Mouse (Mus musculus) stomach, embryonic 14.5 days (tissue): ENCODE measurements at regions not wholly inside any gene's neighbourhood (a gene's known extent, or its start where the extent isn't known, plus 50 kb on each side); places are given as distances from the start of the nearest gene placed in this dataset.

Experiments used
- ATAC-seq: fragments of 200-750 bp; cut with Nextera tagmentation; 2 replicates; pipeline ENCODE4 v1.8.0; 2017; ENCODE audit warnings: low read depth, moderate TSS enrichment; ENCODE audit not compliant: insufficient number of reproducible peaks, insufficient read depth, low FRiP score
- H3K27ac ChIP-seq: fragments of 300-500 bp; sonication (generic); 2 replicates; pipeline ENCODE4 v1.5.1; 2014; ENCODE audit warnings: mild to moderate bottlenecking, low read length, moderate library complexity, mixed read lengths
- H3K27me3 ChIP-seq: fragments of 300-500 bp; sonication (generic); 2 replicates; pipeline ENCODE4 v1.6.1; 2014; ENCODE audit warnings: low read length, control low read depth, mixed read lengths; ENCODE audit not compliant: control insufficient read depth, insufficient read depth
- H3K36me3 ChIP-seq: fragments of 300-500 bp; sonication (generic); 2 replicates; pipeline ENCODE4 v1.6.1; 2014; ENCODE audit warnings: mild to moderate bottlenecking, control low read depth, low read length, moderate library complexity, mixed read lengths; ENCODE audit not compliant: control insufficient read depth, insufficient read depth
- H3K4me1 ChIP-seq: fragments of 300-500 bp; sonication (generic); 2 replicates; pipeline ENCODE4 v1.6.1; 2014; ENCODE audit warnings: low read length, control low read depth, mixed read lengths; ENCODE audit not compliant: control insufficient read depth, insufficient read depth
- H3K4me2 ChIP-seq: fragments of 300-500 bp; sonication (generic); replicated peaks from 2 replicates; pipeline ENCODE4 v1.6.1; 2014; ENCODE audit warnings: low read depth, low read length, control low read depth
- H3K4me3 ChIP-seq: fragments of 300-500 bp; sonication (generic); 2 replicates; pipeline ENCODE4 v1.5.1; 2014; ENCODE audit warnings: low read depth, low read length, control low read depth
- H3K9ac ChIP-seq: fragments of 300-500 bp; sonication (generic); replicated peaks from 2 replicates; pipeline ENCODE4 v1.6.1; 2014; ENCODE audit warnings: low read depth, mild to moderate bottlenecking, control low read depth, low read length, moderate library complexity, mixed read lengths
- H3K9me3 ChIP-seq: fragments of 300-500 bp; sonication (generic); 2 replicates; pipeline ENCODE4 v1.6.1; 2016; ENCODE audit warnings: low read depth, low read length, control low read depth; ENCODE audit not compliant: control insufficient read depth
- WGBS: fragments of 180-500 bp; shearing (Covaris S2); extraction: QIAGEN DNeasy Blood & Tissue Kit; methylation state at CpG from one replicate; pipeline ENCODE4 v1.1.7; 2014; 5-methylcytosine and 5-hydroxymethylcytosine counted together

- peak; percentile 37; the same call in 1 of the 2 replicates for ATAC-seq
- WGBS, result 77% methylated on average over 3 of the region's 3 CpGs
- Histone ChIP-seq H3K36me3 (no peaks in the 10 kb centered on the region), H3K9ac (no peak overlapping the region), H3K4me3 (no peak overlapping the region), H3K4me1 (no peaks in the 10 kb centered on the region), H3K27me3 (no peaks in the 10 kb centered on the region), H3K27ac (no peak overlapping the region), H3K4me2 (no peak overlapping the region), H3K9me3 (peaks cover 3% of the 10 kb centered on the region; the same call in 1 of the 2 replicates)
Observed at GRCm38 (mm10) chr16:55612873-55613272, 225.8 kb downstream of the Nfkbiz start.

DNA sequence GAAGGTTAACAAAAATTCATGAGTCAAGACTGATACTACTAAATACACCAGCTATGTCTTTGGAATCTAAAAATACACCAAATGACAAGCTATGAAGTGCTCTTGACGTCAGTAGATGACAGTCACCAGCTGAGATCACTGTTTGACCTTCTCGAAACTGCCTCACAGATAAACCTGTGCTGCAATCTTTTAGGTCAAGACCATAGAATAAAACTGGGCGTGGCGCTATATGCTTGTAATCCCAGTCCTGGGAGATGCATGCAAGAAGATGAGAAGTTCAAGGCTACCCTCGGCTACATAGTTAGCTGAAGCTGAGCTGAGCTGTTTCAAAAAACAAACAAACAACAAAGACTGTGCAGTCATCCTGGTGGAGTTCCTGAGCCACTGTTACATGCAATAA lies 226.7 kb downstream of the Nfkbiz start:
- H3K4me3 ChIP-seq, result no peak overlapping the region
- no peak overlapping the region for H3K9ac ChIP-seq
- WGBS, result 84% methylated on average over 5 of the region's 5 CpGs
- ATAC-seq, result no peak
- H3K27ac ChIP-seq, result no peak overlapping the region
- H3K36me3 ChIP-seq, result no peaks in the 10 kb centered on the region
- no peaks in the 10 kb centered on the region for H3K4me1 ChIP-seq
- peaks cover 3% of the 10 kb centered on the region; the same call in 1 of the 2 replicates for H3K9me3 ChIP-seq
- no peaks in the 10 kb centered on the region for H3K27me3 ChIP-seq
- H3K4me2 ChIP-seq, result no peak overlapping the region

- Histone ChIP-seq H3K36me3 (no peaks in the 10 kb centered on the region), H3K4me2 (no peak overlapping the region), H3K27me3 (no peaks in the 10 kb centered on the region), H3K27ac (no peak overlapping the region), H3K4me1 (no peaks in the 10 kb centered on the region), H3K4me3 (no peak overlapping the region), H3K9me3 (peaks cover 3% of the 10 kb centered on the region; the same call in 1 of the 2 replicates), H3K9ac (no peak overlapping the region)
- no peak for ATAC-seq
- 83% methylated on average over 3 of the region's 3 CpGs for WGBS
Observed at GRCm38 (mm10) chr16:55611172-55611571, 227.5 kb downstream of the Nfkbiz start.

- no peak overlapping the region for H3K9ac ChIP-seq
- no peak for ATAC-seq
- H3K9me3 ChIP-seq, result peaks cover 3% of the 10 kb centered on the region; the same call in 1 of the 2 replicates
- no peaks in the 10 kb centered on the region for H3K4me1 ChIP-seq
- no peak overlapping the region for H3K4me2 ChIP-seq
- no peak overlapping the region for H3K4me3 ChIP-seq
- H3K27ac ChIP-seq, result no peak overlapping the region
- H3K36me3 ChIP-seq, result no peaks in the 10 kb centered on the region
- H3K27me3 ChIP-seq, result no peaks in the 10 kb centered on the region
- 84% methylated on average over 3 of the region's 3 CpGs for WGBS
Observed at GRCm38 (mm10) chr16:55608361-55608760, 230.3 kb downstream of the Nfkbiz start.

- H3K4me1 ChIP-seq, result no peaks in the 10 kb centered on the region
- H3K9ac ChIP-seq, result no peak overlapping the region
- no peak overlapping the region for H3K27ac ChIP-seq
- H3K4me2 ChIP-seq, result no peak overlapping the region
- whole genome bisulfite sequencing, result 76% methylated on average over 7 of the region's 7 CpGs
- H3K27me3 ChIP-seq, result no peaks in the 10 kb centered on the region
- H3K4me3 ChIP-seq, result no peak overlapping the region
- peaks cover 3% of the 10 kb centered on the region; the same call in 1 of the 2 replicates for H3K9me3 ChIP-seq
- H3K36me3 ChIP-seq, result no peaks in the 10 kb centered on the region
- no peak for ATAC-seq
Observed at GRCm38 (mm10) chr16:55606447-55607239, 232.1 kb downstream of the Nfkbiz start.

DNA sequence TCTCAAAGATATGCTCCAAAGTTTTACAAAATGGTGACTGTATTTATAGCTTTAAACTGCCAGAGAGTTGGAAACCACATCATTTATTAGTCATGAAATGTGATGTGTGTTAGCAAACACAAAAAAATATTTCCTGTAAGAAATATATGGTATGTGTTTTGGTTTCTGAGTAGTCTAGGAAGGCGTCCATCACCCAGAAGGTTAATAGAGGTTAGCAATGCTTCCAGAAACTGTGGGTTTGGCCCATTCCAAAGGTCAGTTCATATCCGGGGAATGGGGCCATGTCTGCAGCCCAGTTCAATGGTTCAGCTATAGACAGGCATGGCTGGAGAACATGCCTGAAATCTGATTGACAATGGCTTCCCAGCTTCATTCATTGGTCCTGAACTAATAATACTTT lies 235.1 kb downstream of the Nfkbiz start:
- H3K27me3 ChIP-seq, result no peaks in the 10 kb centered on the region
- ATAC-seq, result no peak
- no peak overlapping the region for H3K9ac ChIP-seq
- H3K4me3 ChIP-seq, result no peak overlapping the region
- no peaks in the 10 kb centered on the region for H3K9me3 ChIP-seq
- no peak overlapping the region for H3K27ac ChIP-seq
- H3K4me1 ChIP-seq, result no peaks in the 10 kb centered on the region
- H3K36me3 ChIP-seq, result no peaks in the 10 kb centered on the region
- WGBS, result 69% methylated on average over 2 of the region's 2 CpGs
- H3K4me2 ChIP-seq, result no peak overlapping the region

DNA sequence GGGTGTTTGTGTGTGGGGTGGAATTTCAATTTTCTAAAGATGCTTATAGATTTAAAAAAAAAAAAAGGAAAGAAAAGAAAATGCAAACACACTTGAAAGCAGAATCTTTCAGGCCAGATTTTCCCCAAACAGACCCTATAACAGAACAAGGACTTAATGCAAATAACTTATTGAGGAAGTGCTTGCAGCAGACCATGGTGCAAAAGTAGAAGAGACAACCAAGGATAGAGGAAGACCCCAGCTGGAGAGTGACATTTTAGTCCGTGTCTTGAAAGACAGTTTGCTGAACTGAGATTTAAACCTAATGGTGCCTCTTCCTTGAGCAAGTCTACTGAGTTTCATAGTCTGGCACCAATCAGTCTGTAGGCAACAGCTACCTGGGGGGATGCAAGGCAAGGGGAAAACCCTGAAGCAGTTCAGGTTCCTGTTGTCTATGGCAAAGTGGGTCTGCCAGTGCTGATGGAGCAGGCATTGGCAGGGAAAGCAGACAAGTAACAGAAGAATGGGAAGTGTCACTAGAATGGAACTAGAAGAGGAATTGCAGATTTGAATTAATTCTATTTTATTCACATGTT lies 249.2 kb downstream of the Nfkbiz start:
- Histone ChIP-seq H3K36me3 (no peaks in the 10 kb centered on the region), H3K27me3 (no peaks in the 10 kb centered on the region), H3K4me2 (no peak overlapping the region), H3K27ac (no peak overlapping the region), H3K9me3 (no peaks in the 10 kb centered on the region), H3K9ac (no peak overlapping the region), H3K4me1 (no peaks in the 10 kb centered on the region), H3K4me3 (no peak overlapping the region)
- ATAC-seq, result no peak
- 74% methylated on average over 1 of the region's 1 CpGs for WGBS

- no peak for ATAC-seq
- H3K4me2 ChIP-seq, result no peak overlapping the region
- H3K4me1 ChIP-seq, result no peaks in the 10 kb centered on the region
- H3K27ac ChIP-seq, result no peak overlapping the region
- H3K9me3 ChIP-seq, result no peaks in the 10 kb centered on the region
- no peak overlapping the region for H3K9ac ChIP-seq
- H3K4me3 ChIP-seq, result no peak overlapping the region
- no peaks in the 10 kb centered on the region for H3K27me3 ChIP-seq
- WGBS, result 88% methylated on average over 6 of the region's 6 CpGs
- H3K36me3 ChIP-seq, result no peaks in the 10 kb centered on the region
Observed at GRCm38 (mm10) chr16:55587138-55587537, 251.6 kb downstream of the Nfkbiz start.
